In genomic region chr10:15536053-15536452, GRCm38 (mm10) we compare ENCODE assay signal across 26 mouse cellular contexts.
"Had no signal": no experiment of that assay in that cellular context is flagged by ENCODE, and none has a peak within 500 bp of the region (broad histone marks: within the 10 kb centered on the region; RNA-seq: fewer than 3 reads in every experiment).

No protein-coding gene starts in this region.

- H3K4me2 ChIP-seq: heart, embryonic 11.5 days; heart, embryonic 13.5 days; heart, embryonic 15.5 days; hindbrain, embryonic 13.5 days; hindbrain, embryonic 15.5 days; kidney, embryonic 15.5 days; limb, embryonic 13.5 days; limb, embryonic 15.5 days; liver, embryonic 12.5 days had no signal

- H3K4me1 ChIP-seq: heart, embryonic 13.5 days; heart, embryonic 15.5 days; hindbrain, embryonic 13.5 days; hindbrain, embryonic 15.5 days; kidney, embryonic 15.5 days; limb, embryonic 13.5 days; limb, embryonic 15.5 days; liver, embryonic 12.5 days had no signal

- H3K9ac ChIP-seq: heart, embryonic 13.5 days; heart, embryonic 15.5 days; hindbrain, embryonic 13.5 days; hindbrain, embryonic 15.5 days; kidney, embryonic 15.5 days; limb, embryonic 13.5 days; limb, embryonic 15.5 days; liver, embryonic 12.5 days; liver, embryonic 14.5 days had no signal

- H3K4me3 ChIP-seq: gastrocnemius, adult 2 months; heart, adult 2 months; heart, embryonic 13.5 days; heart, embryonic 15.5 days; hindbrain, embryonic 13.5 days; hindbrain, embryonic 15.5 days; kidney, embryonic 15.5 days; limb, embryonic 13.5 days; limb, embryonic 15.5 days; liver, embryonic 12.5 days had no signal

- H3K27ac ChIP-seq: gastrocnemius, adult 2 months; heart, adult 2 months; heart, embryonic 13.5 days; heart, embryonic 15.5 days; hindbrain, embryonic 13.5 days; hindbrain, embryonic 15.5 days; hindbrain, postnatal 0 days; kidney, embryonic 15.5 days; kidney, postnatal 0 days; limb, embryonic 13.5 days; limb, embryonic 15.5 days; liver, embryonic 12.5 days; liver, embryonic 14.5 days had no signal

- DNase-seq: gastrocnemius, adult 2 months; gastrocnemius, postnatal 14 days; gastrocnemius, postnatal 36 days; heart, adult 11 months; heart, adult 2 months; heart, postnatal 14 days; heart, postnatal 36 days; kidney, adult 18-20 months; kidney, adult 8-10 months; kidney, postnatal 14 days; kidney, postnatal 36 days; layer of hippocampus, adult 9-11 months; layer of hippocampus, postnatal 36 days; left cerebral cortex, postnatal 4 days had no signal

- ATAC-seq: hindbrain, postnatal 0 days; liver, embryonic 12.5 days had no signal

- H3K36me3 ChIP-seq: heart, embryonic 13.5 days; heart, embryonic 15.5 days; hindbrain, embryonic 13.5 days; hindbrain, embryonic 15.5 days; kidney, embryonic 15.5 days; limb, embryonic 13.5 days; limb, embryonic 15.5 days; liver, embryonic 12.5 days had no signal

- H3K27me3 ChIP-seq: heart, embryonic 13.5 days; heart, embryonic 15.5 days; hindbrain, embryonic 13.5 days; hindbrain, embryonic 15.5 days; kidney, embryonic 15.5 days; limb, embryonic 13.5 days; limb, embryonic 15.5 days; liver, embryonic 12.5 days had no signal

- H3K9me3 ChIP-seq: heart, embryonic 13.5 days; heart, embryonic 15.5 days; hindbrain, embryonic 13.5 days; hindbrain, embryonic 15.5 days; kidney, embryonic 15.5 days; limb, embryonic 13.5 days; limb, embryonic 15.5 days; liver, embryonic 12.5 days had no signal
